Mouse (Mus musculus) left cerebral cortex, postnatal 10 days (tissue): Measurements from ENCODE around the gene Arhgap19. TPM values are rescaled to one million over a fixed set of nuclear protein-coding genes. Genes with fewer than 3 reads are reported as not detected.

Experiments used
- total RNA-seq, 2 experiments: library from RNA; stranded (reverse); gene quantifications; 2 replicates each; pipeline ENCODE4 v1.2.3; 2021

Arhgap19 gene
- total RNA-seq, 2 experiments from 2014 or later: 3.2 to 3.6 TPM

Other genes starting within 250 kb of the Arhgap19 start
- gene Gm340, start 219.7 kb downstream of the Arhgap19 start, total RNA-seq: 10 to 100 TPM in 1 of 2 experiments, 1 to 10 TPM in 1; 9.8 to 10.8 TPM
- gene Slit1, start 58.4 kb downstream of the Arhgap19 start, total RNA-seq: 10 to 100 TPM; 55.1 to 57.2 TPM
- 10 to 100 TPM; 17.5 to 19.1 TPM for gene Frat1, start 27.9 kb upstream of the Arhgap19 start, total RNA-seq
- 10 to 100 TPM; 11.0 to 11.6 TPM for gene Frat2, start 46.1 kb upstream of the Arhgap19 start, total RNA-seq
- gene Rrp12, start 94.1 kb upstream of the Arhgap19 start, total RNA-seq: 10 to 100 TPM; 38.5 to 40.3 TPM
- 100 to 1,000 TPM; 526 to 534 TPM for gene Pgam1, start 109.9 kb upstream of the Arhgap19 start, total RNA-seq
- gene Exosc1, start 131.4 kb upstream of the Arhgap19 start, total RNA-seq: 10 to 100 TPM; 23.7 to 29.0 TPM
- 10 to 100 TPM; 55.0 to 69.5 TPM for gene Zdhhc16, start 131.4 kb upstream of the Arhgap19 start, total RNA-seq
- gene Mms19, start 179.1 kb upstream of the Arhgap19 start, total RNA-seq: 10 to 100 TPM; 30.1 to 39.8 TPM
- 10 to 100 TPM; 13.2 to 13.4 TPM for gene Ubtd1, start 179.7 kb upstream of the Arhgap19 start, total RNA-seq
- under 1 TPM in 1 of 2 experiments, not detected in 1; 0.32 TPM for gene Ankrd2, start 234.0 kb upstream of the Arhgap19 start, total RNA-seq
- gene Hoga1, start 243.6 kb upstream of the Arhgap19 start, total RNA-seq: 1 to 10 TPM; 7.2 to 7.4 TPM